Mouse (Mus musculus): ENCODE measurements at regions not wholly inside any gene's neighbourhood (a gene's known extent, or its start where the extent isn't known, plus 50 kb on each side); places are given as distances from the start of the nearest gene placed in this dataset.

DNA sequence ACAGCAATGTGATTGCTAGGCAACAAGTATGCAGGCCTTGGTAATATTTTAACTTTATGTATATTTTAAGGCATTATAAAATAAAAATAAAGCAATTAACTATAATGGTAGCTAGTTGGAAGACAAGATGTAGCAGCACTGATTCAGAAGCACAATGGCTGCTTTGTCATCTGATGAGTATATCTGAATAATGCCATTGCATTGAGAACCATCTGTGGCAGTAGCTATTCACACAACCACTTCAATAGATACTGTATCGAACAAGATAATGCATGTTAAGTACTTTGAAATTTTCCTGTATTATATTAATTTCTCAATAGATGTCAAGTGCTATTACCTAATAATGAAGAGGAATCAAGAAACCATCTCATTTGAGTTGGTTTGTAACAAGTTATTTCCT lies 923.1 kb downstream of the Fam181b start:
- no peaks in the 10 kb centered on the region for H3K27me3 ChIP-seq (ENCODE audit: control insufficient read depth, insufficient read depth, low read length)
- H3K4me2 ChIP-seq (replicated peaks; ENCODE audit: low read depth, low read length): no peak overlapping the region
- no peak overlapping the region for H3K9ac ChIP-seq (ENCODE audit: low read depth, low read length)
- no peak overlapping the region for H3K4me3 ChIP-seq (ENCODE audit: low read depth, low read length)
- 92% methylated on average over 1 of the region's 1 CpGs for WGBS
- H3K4me1 ChIP-seq (replicated peaks; ENCODE audit: control insufficient read depth, insufficient read depth, low read length): no peaks in the 10 kb centered on the region
- DNase-seq (ENCODE audit: low spot score): no peak
- no peaks in the 10 kb centered on the region for H3K9me3 ChIP-seq (ENCODE audit: control insufficient read depth, low read length)
- no peaks in the 10 kb centered on the region for H3K36me3 ChIP-seq (ENCODE audit: control insufficient read depth, insufficient read depth, low read length)
- no peak overlapping the region for H3K27ac ChIP-seq (ENCODE audit: low read depth, low read length)
- ATAC-seq (ENCODE audit: low FRiP score): no peak

DNA sequence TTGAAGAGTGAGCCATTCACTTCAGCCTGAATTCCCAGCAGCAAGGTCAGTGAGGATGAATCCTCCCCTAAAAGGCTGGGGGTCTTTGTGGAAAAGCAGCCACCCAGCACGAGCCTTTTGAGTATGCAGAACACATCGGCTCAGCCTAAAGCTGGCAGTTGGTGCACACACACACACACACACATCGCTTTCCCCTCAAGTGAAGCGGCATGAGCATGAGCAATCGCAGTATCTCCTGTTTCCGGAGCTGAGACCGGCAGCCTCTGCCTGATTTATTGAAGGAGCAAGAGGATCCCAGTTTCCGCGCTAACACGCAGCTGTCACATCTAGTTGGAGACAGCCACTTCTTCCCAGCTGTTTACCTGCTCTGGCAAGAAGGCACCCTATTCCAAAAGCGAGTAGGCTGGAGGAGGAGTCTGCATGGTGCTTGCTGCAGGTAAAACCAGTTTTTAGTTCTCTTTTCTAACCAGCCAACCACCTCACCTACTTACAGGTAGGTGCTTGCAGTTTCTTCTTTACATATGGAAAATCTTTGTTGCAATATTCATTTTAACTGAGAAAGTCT lies 962.9 kb downstream of the Fam181b start:
- peak overlapping the region; percentile 19 for H3K4me3 ChIP-seq (ENCODE audit: low read depth, low read length)
- no peaks in the 10 kb centered on the region for H3K4me1 ChIP-seq (replicated peaks; ENCODE audit: control insufficient read depth, insufficient read depth, low read length)
- no peaks in the 10 kb centered on the region for H3K27me3 ChIP-seq (ENCODE audit: control insufficient read depth, insufficient read depth, low read length)
- H3K9ac ChIP-seq (ENCODE audit: low read depth, low read length): no peak overlapping the region; the same call in 1 of the 2 replicates
- H3K36me3 ChIP-seq (ENCODE audit: control insufficient read depth, insufficient read depth, low read length): no peaks in the 10 kb centered on the region
- 10% methylated on average over 11 of the region's 11 CpGs for WGBS
- ATAC-seq (ENCODE audit: low FRiP score) (peak; percentile 91), DNase-seq (ENCODE audit: low spot score) (peak; percentile 65)
- no peak overlapping the region for H3K27ac ChIP-seq (ENCODE audit: low read depth, low read length)
- H3K9me3 ChIP-seq (ENCODE audit: control insufficient read depth, low read length): no peaks in the 10 kb centered on the region
- peak overlapping the region; percentile 45 for H3K4me2 ChIP-seq (replicated peaks; ENCODE audit: low read depth, low read length)

DNA sequence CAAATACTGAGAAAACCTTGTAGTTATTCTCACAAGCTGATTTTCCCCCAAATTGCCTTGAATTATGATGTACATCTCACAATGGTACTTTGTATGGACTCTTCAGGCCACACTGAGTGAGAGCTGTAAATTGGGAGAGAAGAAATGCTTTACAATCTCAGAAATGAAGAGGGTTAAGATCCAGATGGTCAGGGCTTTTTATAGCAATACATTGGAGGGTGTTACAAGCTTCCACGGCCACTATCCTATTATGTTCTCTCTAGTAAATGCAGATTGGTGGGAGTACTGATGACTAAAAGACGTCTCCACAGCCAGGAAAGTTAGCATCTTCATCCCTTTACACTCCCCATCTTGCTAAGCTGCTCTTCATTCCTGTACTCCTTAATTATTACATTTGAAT lies 965.8 kb downstream of the Fam181b start:
- Histone ChIP-seq H3K27ac (ENCODE audit: low read depth, low read length) (no peak overlapping the region), H3K4me1 (replicated peaks; ENCODE audit: control insufficient read depth, insufficient read depth, low read length) (no peaks in the 10 kb centered on the region), H3K27me3 (ENCODE audit: control insufficient read depth, insufficient read depth, low read length) (no peaks in the 10 kb centered on the region), H3K4me2 (replicated peaks; ENCODE audit: low read depth, low read length) (no peak overlapping the region), H3K9me3 (ENCODE audit: control insufficient read depth, low read length) (no peaks in the 10 kb centered on the region), H3K9ac (ENCODE audit: low read depth, low read length) (no peak overlapping the region), H3K36me3 (ENCODE audit: control insufficient read depth, insufficient read depth, low read length) (no peaks in the 10 kb centered on the region), H3K4me3 (ENCODE audit: low read depth, low read length) (no peak overlapping the region)
- 62% methylated on average over 2 of the region's 2 CpGs for WGBS
- DNase-seq (ENCODE audit: low spot score): no peak
- no peak for ATAC-seq (ENCODE audit: low FRiP score)

DNA sequence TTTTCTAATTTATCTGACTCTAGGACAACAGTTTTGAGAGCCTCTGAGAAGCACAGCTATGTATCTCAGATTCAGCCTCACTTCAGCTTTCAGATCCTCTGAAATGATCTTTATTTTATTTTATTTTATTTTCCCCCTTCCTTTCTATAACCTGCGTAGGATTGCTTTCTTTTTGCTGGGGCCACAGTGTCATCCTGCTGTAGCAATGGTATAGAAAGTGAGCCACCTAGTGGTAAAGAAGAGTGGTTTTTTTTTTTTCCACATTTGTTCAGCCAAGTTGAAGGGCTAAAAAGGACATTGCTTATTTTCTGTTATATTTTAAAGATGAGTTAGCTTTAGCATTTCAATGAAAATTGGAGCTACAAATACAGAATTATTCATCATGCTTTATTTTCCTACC lies 966.4 kb downstream of the Fam181b start:
- H3K27me3 ChIP-seq (ENCODE audit: control insufficient read depth, insufficient read depth, low read length): no peaks in the 10 kb centered on the region
- no peaks in the 10 kb centered on the region for H3K36me3 ChIP-seq (ENCODE audit: control insufficient read depth, insufficient read depth, low read length)
- H3K4me1 ChIP-seq (replicated peaks; ENCODE audit: control insufficient read depth, insufficient read depth, low read length): no peaks in the 10 kb centered on the region
- 29% methylated on average over 1 of the region's 1 CpGs for WGBS
- H3K27ac ChIP-seq (ENCODE audit: low read depth, low read length): no peak overlapping the region
- H3K4me2 ChIP-seq (replicated peaks; ENCODE audit: low read depth, low read length): no peak overlapping the region
- ATAC-seq (ENCODE audit: low FRiP score) (0 out of 2 replicates have a peak, but pooled peaks have one; percentile 26), DNase-seq (ENCODE audit: low spot score) (peak; percentile 16)
- no peaks in the 10 kb centered on the region for H3K9me3 ChIP-seq (ENCODE audit: control insufficient read depth, low read length)
- H3K4me3 ChIP-seq (ENCODE audit: low read depth, low read length): no peak overlapping the region
- no peak overlapping the region for H3K9ac ChIP-seq (ENCODE audit: low read depth, low read length)

DNA sequence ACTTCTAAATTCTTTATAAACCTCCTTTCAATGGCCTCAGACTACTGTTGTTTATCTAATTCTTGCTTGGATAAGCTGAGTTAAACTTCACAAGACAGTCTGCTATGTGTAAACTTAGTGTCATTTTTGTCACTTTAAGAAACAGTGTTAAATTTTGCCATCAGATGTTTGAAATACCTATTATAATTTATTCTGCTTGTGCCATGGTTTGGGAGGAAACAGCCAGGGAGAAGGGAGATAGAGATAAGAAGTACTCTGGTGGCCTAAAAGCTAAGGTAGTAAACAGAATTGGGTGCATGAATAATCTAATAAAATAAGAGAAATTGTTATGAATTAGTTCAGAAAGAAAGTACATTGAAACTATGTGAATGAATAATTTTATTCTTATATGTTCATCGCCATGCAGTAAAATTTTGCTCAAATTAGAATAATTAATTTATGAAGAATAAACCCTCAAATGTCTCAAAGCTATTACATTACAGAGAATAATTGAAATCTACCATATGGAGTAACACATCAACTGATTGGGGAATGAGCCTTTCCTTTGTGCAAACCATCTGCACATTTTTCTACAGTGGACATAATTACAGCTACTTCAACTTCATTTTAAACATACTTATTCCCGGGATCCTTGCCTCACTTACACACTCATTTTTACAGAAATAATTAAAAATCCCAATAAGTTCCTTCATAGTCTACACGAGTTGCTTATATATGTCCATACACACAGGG lies 982.3 kb downstream of the Fam181b start:
- H3K9ac ChIP-seq (ENCODE audit: low read depth, low read length): no peak overlapping the region
- no peak for DNase-seq (ENCODE audit: low spot score)
- no peaks in the 10 kb centered on the region for H3K9me3 ChIP-seq (ENCODE audit: control insufficient read depth, low read length)
- no peak for ATAC-seq (ENCODE audit: low FRiP score)
- no peaks in the 10 kb centered on the region for H3K4me1 ChIP-seq (replicated peaks; ENCODE audit: control insufficient read depth, insufficient read depth, low read length)
- H3K27me3 ChIP-seq (ENCODE audit: control insufficient read depth, insufficient read depth, low read length): no peaks in the 10 kb centered on the region
- no peak overlapping the region for H3K27ac ChIP-seq (ENCODE audit: low read depth, low read length)
- no peaks in the 10 kb centered on the region for H3K36me3 ChIP-seq (ENCODE audit: control insufficient read depth, insufficient read depth, low read length)
- H3K4me3 ChIP-seq (ENCODE audit: low read depth, low read length): no peak overlapping the region
- H3K4me2 ChIP-seq (replicated peaks; ENCODE audit: low read depth, low read length): no peak overlapping the region
- 84% methylated on average over 3 of the region's 3 CpGs for WGBS
